Mouse (Mus musculus) thymus, adult 2 months (tissue): ENCODE data around the gene Fam118b. TPM values are rescaled to one million over a fixed set of nuclear protein-coding genes. Genes with fewer than 3 reads are reported as not detected.

ENCODE experiments used
- DNase-seq: peaks from one replicate; pipeline ENCODE4 v3.0.0; 2021
- H3K27ac ChIP-seq: fragments of 200-500 bp; 2 replicates; pipeline ENCODE4 v1.5.1; 2012; ENCODE audit warnings: low read length, control low read depth; ENCODE audit not compliant: control insufficient read depth, insufficient read depth
- H3K27me3 ChIP-seq: fragments of 200-500 bp; 2 replicates; pipeline ENCODE4 v1.6.1; 2012; ENCODE audit warnings: mild to moderate bottlenecking, low read length, moderate library complexity, mixed read lengths; ENCODE audit not compliant: control insufficient read depth, insufficient read depth
- H3K36me3 ChIP-seq: fragments of 200-500 bp; 2 replicates; pipeline ENCODE4 v1.6.1; 2012; ENCODE audit warnings: mild to moderate bottlenecking, low read length, moderate library complexity; ENCODE audit not compliant: control insufficient read depth, insufficient read depth
- H3K4me1 ChIP-seq: fragments of 200-500 bp; replicated peaks from 2 replicates; pipeline ENCODE4 v1.6.1; 2012; ENCODE audit warnings: low read length; ENCODE audit not compliant: control insufficient read depth, insufficient read depth
- H3K4me3 ChIP-seq: fragments of 200-500 bp; 2 replicates; pipeline ENCODE4 v1.5.1; 2012; ENCODE audit warnings: mild to moderate bottlenecking, low read length, control low read depth, moderate library complexity; ENCODE audit not compliant: control insufficient read depth, insufficient read depth
- CTCF ChIP-seq: fragments of 200-500 bp; IDR thresholded peaks from 2 replicates; pipeline ENCODE4 v1.5.1; 2012; ENCODE audit warnings: mild to moderate bottlenecking, control low read depth, low read length, moderate library complexity, borderline replicate concordance; ENCODE audit not compliant: control insufficient read depth, poor library complexity, insufficient read depth; ENCODE audit errors: extremely low read depth
- POLR2A ChIP-seq: fragments of 200-500 bp; IDR thresholded peaks from 2 replicates; pipeline ENCODE4 v1.6.1; 2012; ENCODE audit warnings: mild to moderate bottlenecking, low read length, control low read depth, moderate library complexity; ENCODE audit not compliant: control insufficient read depth, poor library complexity, insufficient read depth; ENCODE audit errors: extremely low read depth
- WGBS: fragments of 180-500 bp; shearing (Covaris S2); methylation state at CpG from one replicate; pipeline ENCODE4 v1.1.7; 2018; 5-methylcytosine and 5-hydroxymethylcytosine counted together
- polyA plus RNA-seq: library from polyadenylated mRNA; depleted of rRNA; stranded (reverse); fragments of >200 nt; gene quantifications from 2 replicates; pipeline ENCODE4 v1.2.3, GENCODE M21; 2012

The Fam118b gene
- polyA plus RNA-seq, 1 experiment = 20.6 TPM

DNA sequence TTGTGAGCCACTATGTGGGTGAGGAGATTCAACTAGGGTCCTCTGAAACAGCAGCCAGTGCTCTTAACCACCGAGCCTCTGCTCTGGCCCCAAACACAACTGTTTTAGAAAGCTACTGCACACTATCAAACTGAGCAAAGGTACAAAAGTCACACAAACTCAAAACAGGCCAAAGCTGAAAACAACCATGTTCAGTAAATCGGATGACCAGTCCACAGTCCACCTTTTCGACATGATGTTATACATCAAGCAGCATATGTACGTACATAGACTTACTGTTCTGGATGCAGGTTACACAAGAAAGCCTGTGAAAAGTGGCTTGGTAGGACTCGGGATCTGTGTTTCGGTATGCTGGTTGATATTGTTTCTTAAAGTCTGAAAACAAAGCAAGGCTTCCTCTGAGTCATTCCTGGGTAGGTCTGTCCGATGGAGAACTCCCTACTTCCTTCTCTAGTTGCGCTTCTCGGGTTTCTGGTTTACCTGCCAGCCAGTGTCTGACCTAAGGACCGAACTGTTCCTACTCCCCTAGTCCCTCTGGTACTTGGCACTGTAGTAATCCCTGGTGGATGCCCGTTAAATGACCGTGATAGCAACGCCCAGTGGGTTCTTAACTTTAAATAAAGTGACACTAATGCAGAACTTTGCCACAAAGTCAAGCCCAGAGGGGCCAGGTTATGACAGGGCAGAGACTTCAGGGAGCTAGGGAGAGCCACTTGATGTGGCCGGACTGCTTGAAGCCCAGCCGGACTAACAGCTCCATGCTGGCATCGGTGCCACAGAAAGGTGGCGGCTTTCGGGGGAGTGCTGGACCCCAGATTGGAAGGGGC, 68.4 kb downstream of the Fam118b start:
- DNase-seq = no peak
- no peak overlapping the region; the same call in 1 of the 2 replicates for H3K27ac ChIP-seq
- 40% methylated on average over 18 of the region's 18 CpGs for WGBS

DNA sequence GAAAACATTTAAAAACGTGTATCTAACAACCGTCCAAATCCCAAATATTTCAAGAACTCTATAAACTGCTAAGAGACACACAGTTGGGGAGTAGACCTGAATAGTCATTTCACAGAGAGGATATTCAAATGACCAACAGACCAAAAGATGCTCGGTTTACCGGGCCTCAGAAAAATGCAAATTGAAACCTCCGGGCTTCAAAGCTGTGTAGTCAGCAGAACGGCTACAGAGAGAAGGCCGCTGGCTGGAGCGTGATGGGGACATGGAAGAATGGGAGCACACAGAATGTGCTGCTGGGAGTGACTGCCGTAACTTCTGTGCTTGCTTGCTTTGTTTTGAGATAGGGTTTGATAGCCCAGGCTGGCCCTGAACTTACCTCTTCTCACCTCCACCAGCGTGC, 69.3 kb downstream of the Fam118b start:
- peaks cover 11% of the 10 kb centered on the region for H3K4me1 ChIP-seq
- H3K4me3 ChIP-seq = no peak overlapping the region
- H3K27me3 ChIP-seq = no peaks in the 10 kb centered on the region
- TF ChIP-seq CTCF (no peak), POLR2A (no peak)
- no peak for DNase-seq
- no peaks in the 10 kb centered on the region for H3K36me3 ChIP-seq
- 96% methylated on average over 10 of the region's 10 CpGs for WGBS
- H3K27ac ChIP-seq = no peak overlapping the region

More for the DNA sequence above, 68.4 kb downstream of the Fam118b start:
- Histone ChIP-seq H3K27me3 (no peaks in the 10 kb centered on the region), H3K4me1 (peaks cover 11% of the 10 kb centered on the region), H3K4me3 (peak overlapping the region; percentile 39), H3K36me3 (no peaks in the 10 kb centered on the region)
- TF ChIP-seq POLR2A (no peak), CTCF (no peak)

DNA sequence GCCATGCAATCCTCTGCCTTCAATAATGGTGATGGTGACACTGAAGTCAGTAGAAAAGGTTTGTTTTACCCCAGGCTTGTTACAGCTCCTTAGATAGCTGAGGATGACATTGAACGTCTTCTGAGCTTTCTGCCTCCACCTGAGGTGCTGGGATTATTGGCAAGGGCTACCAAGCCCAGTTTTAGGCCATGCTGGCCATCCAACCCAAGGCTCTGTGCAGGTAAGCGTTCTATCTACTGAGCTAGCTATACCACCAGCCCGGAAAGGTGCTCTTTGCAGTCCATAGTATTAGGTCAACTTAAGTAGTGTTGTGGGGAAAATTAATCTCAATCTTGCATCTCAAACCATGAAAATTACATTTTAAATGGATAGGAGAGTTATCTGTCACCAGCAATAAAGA, 70.0 kb downstream of the Fam118b start:
- Histone ChIP-seq H3K4me3 (no peak overlapping the region), H3K4me1 (peaks cover 11% of the 10 kb centered on the region), H3K36me3 (no peaks in the 10 kb centered on the region), H3K27ac (no peak overlapping the region), H3K27me3 (no peaks in the 10 kb centered on the region)
- 97% methylated on average over 3 of the region's 3 CpGs for WGBS
- no peak for DNase-seq
- TF ChIP-seq CTCF (no peak), POLR2A (no peak)

DNA sequence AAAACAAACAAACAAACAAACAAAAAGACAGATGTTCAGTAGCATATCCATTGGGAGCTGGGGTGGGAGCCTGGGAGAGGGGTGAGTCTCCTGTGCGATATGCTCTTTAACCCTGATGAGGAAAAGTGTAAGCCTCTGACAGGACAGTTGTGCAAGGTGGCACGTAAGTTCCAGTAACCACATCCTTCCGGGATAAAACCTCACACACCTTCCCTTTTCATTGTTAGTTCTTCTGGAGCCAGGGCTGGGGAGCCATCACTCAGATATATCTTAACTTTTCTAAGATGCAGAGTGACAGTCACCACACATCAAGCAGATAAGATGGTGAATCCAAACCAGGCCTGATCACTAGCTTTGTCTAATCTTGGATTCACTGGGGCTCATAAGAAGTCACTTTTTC, 73.6 kb downstream of the Fam118b start:
- DNase-seq = no peak
- Histone ChIP-seq H3K36me3 (no peaks in the 10 kb centered on the region), H3K27me3 (no peaks in the 10 kb centered on the region), H3K4me3 (no peak overlapping the region), H3K27ac (no peak overlapping the region), H3K4me1 (no peaks in the 10 kb centered on the region; the same call in 1 of the 2 replicates)
- WGBS = 56% methylated on average over 3 of the region's 3 CpGs
- TF ChIP-seq POLR2A (no peak), CTCF (no peak)

DNA sequence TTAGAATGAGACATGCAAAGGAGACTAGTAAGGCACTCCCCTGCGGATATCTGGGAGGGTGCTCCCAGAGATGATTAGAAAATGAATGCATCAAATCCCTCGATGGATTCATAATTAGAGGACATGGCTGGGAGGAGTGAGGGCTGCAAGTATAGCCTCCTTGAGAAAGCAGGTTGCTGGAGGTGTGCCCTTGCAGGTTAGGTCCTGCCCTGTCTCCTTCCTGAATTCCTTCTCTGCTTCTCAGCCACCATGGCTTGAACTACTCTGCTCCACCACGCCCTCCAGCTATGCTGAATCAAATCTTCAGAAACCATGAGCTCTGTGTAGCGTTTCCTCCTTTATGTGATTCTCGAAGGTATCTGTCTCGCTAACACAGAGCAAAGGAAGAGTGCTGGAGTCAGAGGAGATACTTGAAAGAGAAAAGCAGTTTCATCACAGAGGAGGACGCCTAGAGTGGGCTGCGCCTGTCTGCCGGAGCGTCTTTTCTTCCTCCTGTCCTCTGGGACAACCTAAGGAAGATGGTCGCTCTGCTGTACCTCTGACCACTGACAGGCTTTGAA, 74.5 kb downstream of the Fam118b start:
- 90% methylated on average over 11 of the region's 11 CpGs for WGBS
- Histone ChIP-seq H3K27ac (no peak overlapping the region), H3K27me3 (no peaks in the 10 kb centered on the region), H3K4me1 (no peaks in the 10 kb centered on the region; the same call in 1 of the 2 replicates), H3K4me3 (no peak overlapping the region), H3K36me3 (no peaks in the 10 kb centered on the region)
- TF ChIP-seq CTCF (no peak), POLR2A (no peak)
- DNase-seq = no peak

GRCm38 (mm10) chr9:35188700-35189099, 78.9 kb downstream of the Fam118b start:
- H3K27ac ChIP-seq = no peak overlapping the region
- H3K4me3 ChIP-seq = no peak overlapping the region
- no peaks in the 10 kb centered on the region for H3K36me3 ChIP-seq
- H3K27me3 ChIP-seq = no peaks in the 10 kb centered on the region
- TF ChIP-seq CTCF = no peak
- no peak for TF ChIP-seq POLR2A
- no peak for DNase-seq
- 94% methylated on average over 22 of the region's 22 CpGs for WGBS
- H3K4me1 ChIP-seq = peaks cover 2% of the 10 kb centered on the region; the same call in 1 of the 2 replicates
